Mouse (Mus musculus): ENCODE data around the gene Pnpla8. TPM values are rescaled to one million over a fixed set of nuclear protein-coding genes. Genes with fewer than 3 reads are reported as not detected.
A peak's percentile ranks its signal among the peaks of the same experiment; 100 is the strongest.

The Pnpla8 gene
- polyA plus RNA-seq, 1 experiment = 10.1 TPM

- TF ChIP-seq FLI1 (IDR thresholded peaks at IDR 0.05; ENCODE audit: low read length) (no peak), GATA1 (IDR thresholded peaks at IDR 0.05; ENCODE audit: borderline replicate concordance, low read length) (no peak)
- peak overlapping the region; percentile 90 for H3K4me3 ChIP-seq (replicated peaks)
- no peaks in the 10 kb centered on the region for H3K9me3 ChIP-seq
- H3K36me3 ChIP-seq (replicated peaks; ENCODE audit: low read length) = no peaks in the 10 kb centered on the region
- H3K4me1 ChIP-seq = peaks cover 8% of the 10 kb centered on the region
- peaks cover 4% of the 10 kb centered on the region for H3K27me3 ChIP-seq (replicated peaks)
These were observed 634 bp downstream of the Pnpla8 start for GRCm38 (mm10) chr12:44221651-44222356.

GRCm38 (mm10) chr12:44223044-44223443, 1.9 kb downstream of the Pnpla8 start:
- no peak for TF ChIP-seq GATA1 (IDR thresholded peaks at IDR 0.05; ENCODE audit: borderline replicate concordance, low read length)
- TF ChIP-seq FLI1 (IDR thresholded peaks at IDR 0.05; ENCODE audit: low read length) = no peak
- Histone ChIP-seq H3K27me3 (replicated peaks) (peaks cover 4% of the 10 kb centered on the region), H3K9me3 (no peaks in the 10 kb centered on the region), H3K4me1 (peaks cover 8% of the 10 kb centered on the region), H3K36me3 (replicated peaks; ENCODE audit: low read length) (no peaks in the 10 kb centered on the region), H3K4me3 (replicated peaks) (no peak overlapping the region)

DNA sequence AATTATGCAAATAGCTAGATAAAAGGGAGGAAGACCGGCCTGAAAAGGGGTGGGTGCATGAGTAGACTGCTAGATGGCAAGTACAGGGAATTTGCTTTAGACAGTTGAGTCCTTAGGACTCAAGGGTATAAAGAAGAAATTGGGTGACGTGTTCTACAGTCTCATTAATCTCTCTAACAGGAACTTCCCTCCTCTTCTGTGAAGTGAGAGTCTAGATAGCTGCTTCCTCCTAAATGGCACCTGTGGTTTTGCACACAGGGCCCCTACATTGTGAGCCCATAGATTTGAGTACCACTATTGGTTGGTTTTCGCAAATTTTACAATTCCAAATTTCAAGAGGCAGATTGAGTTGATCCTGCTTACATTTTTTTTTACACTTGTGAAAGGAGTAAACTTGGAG, 3.5 kb downstream of the Pnpla8 start:
- Histone ChIP-seq H3K4me3 (replicated peaks) (no peak overlapping the region), H3K9me3 (no peaks in the 10 kb centered on the region), H3K4me1 (peaks cover 8% of the 10 kb centered on the region), H3K27me3 (replicated peaks) (peaks cover 4% of the 10 kb centered on the region), H3K36me3 (replicated peaks; ENCODE audit: low read length) (no peaks in the 10 kb centered on the region)
- TF ChIP-seq FLI1 (IDR thresholded peaks at IDR 0.05; ENCODE audit: low read length) (no peak), GATA1 (IDR thresholded peaks at IDR 0.05; ENCODE audit: borderline replicate concordance, low read length) (no peak)

DNA sequence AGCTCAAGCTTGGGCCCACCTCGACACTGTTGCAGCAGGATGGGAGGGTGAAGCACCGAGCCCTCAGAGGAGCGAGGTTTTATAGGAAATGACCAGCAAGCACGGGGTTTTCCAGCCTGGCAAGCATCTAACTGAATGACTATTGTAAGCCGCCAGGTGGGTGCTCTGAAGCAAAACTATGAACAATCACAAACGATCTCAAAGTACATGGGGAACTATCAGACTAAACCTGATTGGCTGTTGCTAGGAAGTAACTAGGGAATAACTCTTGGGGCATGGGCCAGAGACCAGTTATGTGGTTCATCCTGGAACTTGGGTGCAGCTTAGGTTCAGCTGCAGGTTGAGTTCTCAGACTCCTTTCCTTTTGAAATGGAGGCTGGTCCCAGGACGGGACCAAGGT, 19.9 kb downstream of the Pnpla8 start:
- Histone ChIP-seq H3K27me3 (replicated peaks) (peaks cover 2% of the 10 kb centered on the region), H3K9me3 (no peaks in the 10 kb centered on the region), H3K4me3 (replicated peaks) (no peak overlapping the region), H3K4me1 (no peaks in the 10 kb centered on the region), H3K36me3 (replicated peaks; ENCODE audit: low read length) (no peaks in the 10 kb centered on the region)
- TF ChIP-seq GATA1 (IDR thresholded peaks at IDR 0.05; ENCODE audit: borderline replicate concordance, low read length) = no peak
- TF ChIP-seq FLI1 (IDR thresholded peaks at IDR 0.05; ENCODE audit: low read length) = no peak

GRCm38 (mm10) chr12:44242407-44242806, 21.2 kb downstream of the Pnpla8 start:
- H3K9me3 ChIP-seq = no peaks in the 10 kb centered on the region
- TF ChIP-seq GATA1 (IDR thresholded peaks at IDR 0.05; ENCODE audit: borderline replicate concordance, low read length) (no peak), FLI1 (IDR thresholded peaks at IDR 0.05; ENCODE audit: low read length) (no peak)
- peaks cover 4% of the 10 kb centered on the region for H3K4me1 ChIP-seq
- no peaks in the 10 kb centered on the region for H3K36me3 ChIP-seq (replicated peaks; ENCODE audit: low read length)
- H3K27me3 ChIP-seq (replicated peaks) = peaks cover 2% of the 10 kb centered on the region
- no peak overlapping the region for H3K4me3 ChIP-seq (replicated peaks)

- no peak for TF ChIP-seq FLI1 (IDR thresholded peaks at IDR 0.05; ENCODE audit: low read length)
- TF ChIP-seq GATA1 (IDR thresholded peaks at IDR 0.05; ENCODE audit: borderline replicate concordance, low read length) = no peak
- Histone ChIP-seq H3K36me3 (replicated peaks; ENCODE audit: low read length) (no peaks in the 10 kb centered on the region), H3K9me3 (no peaks in the 10 kb centered on the region), H3K4me3 (replicated peaks) (no peak overlapping the region), H3K4me1 (peaks cover 4% of the 10 kb centered on the region), H3K27me3 (replicated peaks) (peaks cover 2% of the 10 kb centered on the region)
These were observed 24.6 kb downstream of the Pnpla8 start for GRCm38 (mm10) chr12:44245739-44246138.

DNA sequence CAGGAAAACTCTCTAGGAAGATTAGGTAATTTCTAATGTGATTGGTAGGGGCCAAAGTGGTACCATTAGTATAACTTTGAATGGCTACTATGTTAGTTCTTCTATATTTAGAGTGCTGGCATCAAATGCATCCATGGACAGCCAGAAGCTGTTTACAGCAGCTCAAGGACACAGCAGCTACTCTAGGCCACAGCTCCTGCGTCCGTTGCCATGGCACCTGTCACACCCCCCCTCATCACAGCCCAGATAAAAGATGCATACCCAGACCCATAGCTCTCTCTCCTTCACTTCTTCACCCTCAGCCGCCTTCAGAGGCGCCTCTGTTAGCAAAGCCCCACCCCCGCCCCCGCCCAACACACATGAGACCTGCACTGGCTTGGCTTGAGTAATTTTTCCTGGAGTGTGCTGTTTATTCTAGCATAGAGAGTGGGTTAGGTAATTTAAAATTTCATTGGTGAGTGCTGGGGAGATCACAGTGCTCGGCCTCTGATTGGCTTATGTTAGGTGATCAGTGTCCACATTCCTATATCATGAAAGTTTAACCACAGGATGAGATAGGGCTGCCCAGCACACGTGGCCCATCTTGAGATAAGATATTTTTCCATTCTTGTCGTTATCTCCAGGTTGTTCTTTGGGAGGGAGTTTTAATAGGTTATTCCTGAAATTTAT, 27.3 kb downstream of the Pnpla8 start:
- H3K4me3 ChIP-seq (replicated peaks) = no peak overlapping the region
- H3K27me3 ChIP-seq (replicated peaks) = peaks cover under 1% of the 10 kb centered on the region
- no peaks in the 10 kb centered on the region for H3K36me3 ChIP-seq (replicated peaks; ENCODE audit: low read length)
- TF ChIP-seq GATA1 (IDR thresholded peaks at IDR 0.05; ENCODE audit: borderline replicate concordance, low read length) (no peak), FLI1 (IDR thresholded peaks at IDR 0.05; ENCODE audit: low read length) (no peak)
- H3K9me3 ChIP-seq = no peaks in the 10 kb centered on the region
- peaks cover 4% of the 10 kb centered on the region for H3K4me1 ChIP-seq

GRCm38 (mm10) chr12:44262612-44263011, 41.4 kb downstream of the Pnpla8 start:
- Histone ChIP-seq H3K9me3 (no peaks in the 10 kb centered on the region), H3K4me3 (replicated peaks) (no peak overlapping the region), H3K36me3 (replicated peaks; ENCODE audit: low read length) (no peaks in the 10 kb centered on the region), H3K4me1 (peaks cover 7% of the 10 kb centered on the region), H3K27me3 (replicated peaks) (no peaks in the 10 kb centered on the region)
- no peak for TF ChIP-seq FLI1 (IDR thresholded peaks at IDR 0.05; ENCODE audit: low read length)
- no peak for TF ChIP-seq GATA1 (IDR thresholded peaks at IDR 0.05; ENCODE audit: borderline replicate concordance, low read length)

GRCm38 (mm10) chr12:44265651-44266050, 44.5 kb downstream of the Pnpla8 start:
- H3K4me1 ChIP-seq = peaks cover 22% of the 10 kb centered on the region
- no peaks in the 10 kb centered on the region for H3K36me3 ChIP-seq (replicated peaks; ENCODE audit: low read length)
- no peaks in the 10 kb centered on the region for H3K9me3 ChIP-seq
- H3K27me3 ChIP-seq (replicated peaks) = no peaks in the 10 kb centered on the region
- no peak overlapping the region for H3K4me3 ChIP-seq (replicated peaks)
- TF ChIP-seq FLI1 (IDR thresholded peaks at IDR 0.05; ENCODE audit: low read length) = no peak
- TF ChIP-seq GATA1 (IDR thresholded peaks at IDR 0.05; ENCODE audit: borderline replicate concordance, low read length) = no peak

GRCm38 (mm10) chr12:44267196-44267595, 46.0 kb downstream of the Pnpla8 start:
- H3K27me3 ChIP-seq (replicated peaks) = no peaks in the 10 kb centered on the region
- no peak overlapping the region for H3K4me3 ChIP-seq (replicated peaks)
- TF ChIP-seq FLI1 (IDR thresholded peaks at IDR 0.05; ENCODE audit: low read length) = no peak
- no peak for TF ChIP-seq GATA1 (IDR thresholded peaks at IDR 0.05; ENCODE audit: borderline replicate concordance, low read length)
- H3K36me3 ChIP-seq (replicated peaks; ENCODE audit: low read length) = peaks cover 9% of the 10 kb centered on the region
- peaks cover 33% of the 10 kb centered on the region for H3K4me1 ChIP-seq
- H3K9me3 ChIP-seq = no peaks in the 10 kb centered on the region
